In genomic region chr8:110856073-110856472, GRCm38 (mm10) we compare ENCODE assay signal across 1 mouse cellular context. TPM values are rescaled to one million over a fixed set of nuclear protein-coding genes. Genes with fewer than 3 reads are reported as not detected.
"Had no signal": no experiment of that assay in that cellular context is flagged by ENCODE, and none has a peak within 500 bp of the region (broad histone marks: within the 10 kb centered on the region; RNA-seq: fewer than 3 reads in every experiment).

No protein-coding gene starts in this region.

RNA-seq across cellular contexts. Expression of gene Il34, which starts 50.3 kb away (rescaled TPM):
- total RNA-seq: neutrophil, adult 5-6 weeks had no signal
